Mouse (Mus musculus): ENCODE data around the gene Arid5b. TPM values are rescaled to one million over a fixed set of nuclear protein-coding genes. Genes with fewer than 3 reads are reported as not detected.
A peak's percentile ranks its signal among the peaks of the same experiment; 100 is the strongest.

Gene Arid5b
- polyA plus RNA-seq, 1 experiment from 2014 or later, result 27.5 TPM

GRCm38 (mm10) chr10:68312734-68313133 lies 34.2 kb upstream of the Arid5b start:
- Histone ChIP-seq H3K4me1 (ENCODE audit: control insufficient read depth, insufficient read depth, low read length) (no peaks in the 10 kb centered on the region), H3K4me2 (ENCODE audit: low read depth, low read length) (no peak overlapping the region), H3K27ac (replicated peaks; ENCODE audit: low read depth, low read length) (no peak overlapping the region), H3K27me3 (ENCODE audit: control insufficient read depth, insufficient read depth, low read length) (no peaks in the 10 kb centered on the region), H3K9ac (replicated peaks; ENCODE audit: low read length) (no peak overlapping the region), H3K4me3 (ENCODE audit: low read depth, low read length) (no peak overlapping the region), H3K9me3 (replicated peaks; ENCODE audit: control insufficient read depth, low read length) (no peaks in the 10 kb centered on the region), H3K36me3 (replicated peaks; ENCODE audit: control insufficient read depth, insufficient read depth, low read depth, low read length) (no peaks in the 10 kb centered on the region)
- DNase-seq (ENCODE audit: low spot score), result no peak
- ATAC-seq (replicated peaks; ENCODE audit: insufficient number of reproducible peaks, low FRiP score, low TSS enrichment, low read depth), result no peak
- WGBS, result 80% methylated on average over 8 of the region's 8 CpGs

GRCm38 (mm10) chr10:68301013-68301412 lies 22.5 kb upstream of the Arid5b start:
- Histone ChIP-seq H3K4me1 (ENCODE audit: control insufficient read depth, insufficient read depth, low read length) (no peaks in the 10 kb centered on the region), H3K4me3 (ENCODE audit: low read depth, low read length) (no peak overlapping the region), H3K9ac (replicated peaks; ENCODE audit: low read length) (no peak overlapping the region), H3K27ac (replicated peaks; ENCODE audit: low read depth, low read length) (no peak overlapping the region), H3K9me3 (replicated peaks; ENCODE audit: control insufficient read depth, low read length) (no peaks in the 10 kb centered on the region), H3K4me2 (ENCODE audit: low read depth, low read length) (no peak overlapping the region), H3K36me3 (replicated peaks; ENCODE audit: control insufficient read depth, insufficient read depth, low read depth, low read length) (no peaks in the 10 kb centered on the region), H3K27me3 (ENCODE audit: control insufficient read depth, insufficient read depth, low read length) (no peaks in the 10 kb centered on the region)
- no peak for DNase-seq (ENCODE audit: low spot score)
- ATAC-seq (replicated peaks; ENCODE audit: insufficient number of reproducible peaks, low FRiP score, low TSS enrichment, low read depth), result no peak
- 86% methylated on average over 7 of the region's 7 CpGs for WGBS

- 89% methylated on average over 4 of the region's 4 CpGs for WGBS
- Histone ChIP-seq H3K4me3 (ENCODE audit: low read depth, low read length) (no peak overlapping the region), H3K27me3 (ENCODE audit: control insufficient read depth, insufficient read depth, low read length) (no peaks in the 10 kb centered on the region), H3K36me3 (replicated peaks; ENCODE audit: control insufficient read depth, insufficient read depth, low read depth, low read length) (no peaks in the 10 kb centered on the region), H3K9ac (replicated peaks; ENCODE audit: low read length) (no peak overlapping the region), H3K4me1 (ENCODE audit: control insufficient read depth, insufficient read depth, low read length) (no peaks in the 10 kb centered on the region), H3K9me3 (replicated peaks; ENCODE audit: control insufficient read depth, low read length) (0 out of 2 replicates have a peak, but pooled peaks cover 2% of the 10 kb centered on the region), H3K4me2 (ENCODE audit: low read depth, low read length) (no peak overlapping the region), H3K27ac (replicated peaks; ENCODE audit: low read depth, low read length) (no peak overlapping the region)
- ATAC-seq (replicated peaks; ENCODE audit: insufficient number of reproducible peaks, low FRiP score, low TSS enrichment, low read depth) (no peak), DNase-seq (ENCODE audit: low spot score) (no peak)
These were observed 10.9 kb upstream of the Arid5b start for GRCm38 (mm10) chr10:68289465-68289864.

- ATAC-seq (replicated peaks; ENCODE audit: insufficient number of reproducible peaks, low FRiP score, low TSS enrichment, low read depth) (peak; percentile 77), DNase-seq (ENCODE audit: low spot score) (peak; percentile 90)
- H3K4me2 ChIP-seq (ENCODE audit: low read depth, low read length), result peak overlapping the region; percentile 58
- under 1% methylated on average over 27 of the region's 27 CpGs for WGBS
- no peaks in the 10 kb centered on the region for H3K36me3 ChIP-seq (replicated peaks; ENCODE audit: control insufficient read depth, insufficient read depth, low read depth, low read length)
- peak overlapping the region; percentile 35 for H3K4me3 ChIP-seq (ENCODE audit: low read depth, low read length)
- no peaks in the 10 kb centered on the region for H3K27me3 ChIP-seq (ENCODE audit: control insufficient read depth, insufficient read depth, low read length)
- H3K9me3 ChIP-seq (replicated peaks; ENCODE audit: control insufficient read depth, low read length), result no peaks in the 10 kb centered on the region
- no peak overlapping the region for H3K27ac ChIP-seq (replicated peaks; ENCODE audit: low read depth, low read length)
- no peaks in the 10 kb centered on the region for H3K4me1 ChIP-seq (ENCODE audit: control insufficient read depth, insufficient read depth, low read length)
- peak overlapping the region; percentile 34 for H3K9ac ChIP-seq (replicated peaks; ENCODE audit: low read length)
These were observed 4.2 kb upstream of the Arid5b start for GRCm38 (mm10) chr10:68282466-68283391.

- Histone ChIP-seq H3K4me3 (ENCODE audit: low read depth, low read length) (no peak overlapping the region), H3K36me3 (replicated peaks; ENCODE audit: control insufficient read depth, insufficient read depth, low read depth, low read length) (no peaks in the 10 kb centered on the region), H3K27ac (replicated peaks; ENCODE audit: low read depth, low read length) (no peak overlapping the region), H3K27me3 (ENCODE audit: control insufficient read depth, insufficient read depth, low read length) (no peaks in the 10 kb centered on the region), H3K9ac (replicated peaks; ENCODE audit: low read length) (no peak overlapping the region), H3K4me1 (ENCODE audit: control insufficient read depth, insufficient read depth, low read length) (no peaks in the 10 kb centered on the region), H3K9me3 (replicated peaks; ENCODE audit: control insufficient read depth, low read length) (no peaks in the 10 kb centered on the region), H3K4me2 (ENCODE audit: low read depth, low read length) (no peak overlapping the region)
- WGBS, result 21% methylated on average over 3 of the region's 3 CpGs
- no peak for DNase-seq (ENCODE audit: low spot score)
- no peak for ATAC-seq (replicated peaks; ENCODE audit: insufficient number of reproducible peaks, low FRiP score, low TSS enrichment, low read depth)
These were observed 3.2 kb upstream of the Arid5b start for GRCm38 (mm10) chr10:68281775-68282106.

- Histone ChIP-seq H3K27ac (replicated peaks; ENCODE audit: low read depth, low read length) (no peak overlapping the region), H3K4me3 (ENCODE audit: low read depth, low read length) (no peak overlapping the region), H3K9ac (replicated peaks; ENCODE audit: low read length) (no peak overlapping the region), H3K36me3 (replicated peaks; ENCODE audit: control insufficient read depth, insufficient read depth, low read depth, low read length) (no peaks in the 10 kb centered on the region), H3K27me3 (ENCODE audit: control insufficient read depth, insufficient read depth, low read length) (no peaks in the 10 kb centered on the region), H3K9me3 (replicated peaks; ENCODE audit: control insufficient read depth, low read length) (no peaks in the 10 kb centered on the region), H3K4me2 (ENCODE audit: low read depth, low read length) (no peak overlapping the region), H3K4me1 (ENCODE audit: control insufficient read depth, insufficient read depth, low read length) (no peaks in the 10 kb centered on the region)
- no peak for DNase-seq (ENCODE audit: low spot score)
- no peak for ATAC-seq (replicated peaks; ENCODE audit: insufficient number of reproducible peaks, low FRiP score, low TSS enrichment, low read depth)
- WGBS, result 31% methylated on average over 6 of the region's 6 CpGs
These were observed 2.7 kb upstream of the Arid5b start for GRCm38 (mm10) chr10:68281076-68281774.

GRCm38 (mm10) chr10:68279516-68280501 lies 1.3 kb upstream of the Arid5b start:
- Histone ChIP-seq H3K27me3 (ENCODE audit: control insufficient read depth, insufficient read depth, low read length) (no peaks in the 10 kb centered on the region), H3K4me1 (ENCODE audit: control insufficient read depth, insufficient read depth, low read length) (no peaks in the 10 kb centered on the region), H3K4me2 (ENCODE audit: low read depth, low read length) (peak overlapping the region; percentile 90), H3K27ac (replicated peaks; ENCODE audit: low read depth, low read length) (peak overlapping the region; percentile 56; the same call in 1 of the 2 replicates), H3K9ac (replicated peaks; ENCODE audit: low read length) (peak overlapping the region; percentile 51), H3K9me3 (replicated peaks; ENCODE audit: control insufficient read depth, low read length) (no peaks in the 10 kb centered on the region), H3K36me3 (replicated peaks; ENCODE audit: control insufficient read depth, insufficient read depth, low read depth, low read length) (no peaks in the 10 kb centered on the region), H3K4me3 (ENCODE audit: low read depth, low read length) (peak overlapping the region; percentile 70)
- ATAC-seq (replicated peaks; ENCODE audit: insufficient number of reproducible peaks, low FRiP score, low TSS enrichment, low read depth), result no peak
- peak; percentile 74 for DNase-seq (ENCODE audit: low spot score)
- WGBS, result under 1% methylated on average over 41 of the region's 41 CpGs

Measured in embryonic facial prominence, embryonic 11.5 days (tissue).